In genomic region chr9:62476782-62477487, GRCm38 (mm10) we compare ENCODE assay signal across 9 mouse cellular contexts. TPM values are rescaled to one million over a fixed set of nuclear protein-coding genes. Genes with fewer than 3 reads are reported as not detected.
DNase-seq lines count a peak whose midpoint lies in the region; ATAC-seq lines count a peak whose summit lies in the region.
"Had no signal": no experiment of that assay in that cellular context is flagged by ENCODE, and none has a peak within 500 bp of the region (broad histone marks: within the 10 kb centered on the region; RNA-seq: fewer than 3 reads in every experiment).

No protein-coding gene starts in this region.

- peak overlapping the region; percentile 37 for H3K27ac ChIP-seq in hindbrain, embryonic 15.5 days (replicated peaks)

- H3K36me3 ChIP-seq in hindbrain, embryonic 15.5 days, result no peaks in the 10 kb centered on the region

- H3K27me3 ChIP-seq in hindbrain, embryonic 15.5 days, result no peaks in the 10 kb centered on the region

- DNase-seq in ZHBTc4 (ENCODE audit: low read depth, low spot score), result peak; percentile 77
- DNase-seq in cerebellum, postnatal 36 days, result peak; percentile 96 to 99
- DNase-seq in gastrocnemius, postnatal 10 days, result peak; percentile 90
- peak; percentile 80 to 82 for DNase-seq in layer of hippocampus, postnatal 25 days (ENCODE audit: extremely low spot score in 1 of 2, low spot score in 1 of 2)
- peak; percentile 80 for DNase-seq in lung, postnatal 25 days (ENCODE audit: low spot score)
- DNase-seq in right cerebral cortex, postnatal 10 days (ENCODE audit: low spot score in 2 of 2), result peak; percentile 88 to 91

- 40% methylated on average over 11 of the region's 11 CpGs for WGBS in hindbrain, embryonic 15.5 days

- H3K4me1 ChIP-seq in hindbrain, embryonic 15.5 days (replicated peaks), result peaks cover 41% of the 10 kb centered on the region

- H3K9ac ChIP-seq in hindbrain, embryonic 15.5 days, result no peak overlapping the region

- no peaks in the 10 kb centered on the region for H3K9me3 ChIP-seq in hindbrain, embryonic 15.5 days

- H3K4me2 ChIP-seq in hindbrain, embryonic 15.5 days, result no peak overlapping the region

- peak; percentile 81 for ATAC-seq in hindbrain, embryonic 15.5 days (ENCODE audit: low FRiP score, low read depth)
- ATAC-seq in erythroid progenitor cell, adult 5-6 weeks (replicated peaks; ENCODE audit: low FRiP score, poor library complexity, severe bottlenecking), result no peak
- ATAC-seq: Patski had no signal

- no peak overlapping the region for H3K4me3 ChIP-seq in hindbrain, embryonic 15.5 days

RNA-seq across cellular contexts. Expression of gene Coro2b, which starts 59.9 kb away (rescaled TPM):
- total RNA-seq in gastrocnemius, postnatal 10 days (2021), result 10 to 100 TPM; 10.6 to 12.4 TPM
- polyA plus RNA-seq in hindbrain, embryonic 15.5 days (2015; fragmentation: Nextera tagmentation; extraction: Ambion mirVana), result 39.1 and 48.3 TPM in 2 replicates
- 100 to 1,000 TPM; 220 to 233 TPM for total RNA-seq in layer of hippocampus, postnatal 25 days (2021)
- not detected in 2 replicates for total RNA-seq in erythroid progenitor cell, adult 5-6 weeks (2015; ENCODE audit: low replicate concordance)
- total RNA-seq in erythroid progenitor cell, adult 5-6 weeks (2017; ENCODE audit: low replicate concordance), result 0.13 TPM in 1 of 2 replicates, not detected in the other

Comparison
In these comparisons a context has a peak if more than half of its experiments do, and no peak if none do; other contexts are left out.
1. RNA of gene Coro2b, which starts 59.9 kb away (total RNA-seq): 220 to 233 TPM in layer of hippocampus, postnatal 25 days; 10.6 to 12.4 TPM in gastrocnemius, postnatal 10 days and 0.13 TPM in erythroid progenitor cell, adult 5-6 weeks; every median in the first group is over 10 times any median in the second.
2. Peak in every context shown above with its lines, with median percentiles within 50 percentile points of each other: DNase-seq.